Mouse (Mus musculus) lung, postnatal 10 days (tissue): ENCODE measurements around the gene Trarg1.

Source experiments
- DNase-seq: peaks from one replicate; pipeline ENCODE4 v3.0.0; 2021

Gene Trarg1

DNA sequence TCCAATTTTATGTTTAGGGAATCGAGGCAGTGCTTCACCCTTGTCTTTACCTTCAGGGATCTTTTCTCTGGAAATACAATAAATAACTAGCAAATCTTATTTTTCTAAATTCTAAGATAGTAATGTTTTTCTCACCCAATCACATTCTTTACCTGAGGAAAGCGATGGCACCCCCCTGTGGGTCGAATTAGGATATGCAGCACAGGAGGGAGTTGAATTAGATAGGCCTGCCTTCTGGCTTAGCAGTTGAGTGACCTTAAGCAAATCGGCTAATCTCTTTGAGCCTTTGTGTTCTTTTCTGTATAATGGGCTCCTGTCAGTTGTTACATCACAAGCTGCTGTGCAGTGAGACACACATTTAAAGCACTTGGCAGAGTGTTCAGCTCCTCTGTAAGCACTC, 4.9 kb upstream of the Trarg1 start:
- DNase-seq = no peak

DNA sequence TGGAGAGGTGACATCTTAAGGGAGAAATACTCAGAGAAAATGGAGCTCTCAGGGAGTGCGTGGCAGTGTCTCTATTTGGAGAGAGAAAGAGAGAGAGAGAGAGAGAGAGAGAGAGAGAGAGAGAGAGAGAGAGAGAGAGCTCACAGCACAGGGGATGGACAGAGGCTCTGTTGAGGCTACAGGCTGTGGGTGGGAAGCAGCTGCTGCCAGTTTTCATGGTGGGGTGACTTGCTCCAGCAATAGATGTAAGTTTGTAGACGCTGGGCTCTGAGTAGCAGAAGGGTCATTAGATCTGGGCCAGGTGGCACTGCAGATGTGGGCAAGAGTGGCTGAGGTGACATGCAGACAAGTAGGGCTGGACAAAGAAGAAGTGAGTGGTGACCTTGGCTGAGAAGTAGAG, 6.0 kb downstream of the Trarg1 start:
- no peak for DNase-seq

- DNase-seq = no peak
Measured at GRCm38 (mm10) chr11:76692096-76692495, 12.5 kb downstream of the Trarg1 start.

- DNase-seq = peak; percentile 23
Measured at GRCm38 (mm10) chr11:76695810-76696209, 16.2 kb downstream of the Trarg1 start.

DNA sequence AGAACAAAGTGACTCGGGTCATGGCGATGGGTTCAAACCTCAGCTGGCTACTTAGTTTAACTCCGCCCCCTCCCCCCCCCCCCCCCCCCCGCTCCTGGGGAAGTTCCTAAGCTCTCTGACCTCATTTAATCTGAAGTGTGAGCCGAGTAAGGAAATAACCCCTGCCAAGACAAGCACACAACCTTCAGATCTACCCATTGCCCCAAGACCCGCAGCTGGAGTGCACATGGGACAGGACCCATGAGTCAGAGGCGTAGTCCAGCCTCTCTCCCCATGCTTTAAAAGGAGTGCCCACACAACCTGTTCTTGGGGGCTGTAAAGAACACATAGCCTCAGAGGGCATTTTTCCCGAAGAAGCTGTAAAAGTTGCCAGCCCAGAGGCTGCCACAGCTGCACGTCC, 20.0 kb downstream of the Trarg1 start:
- DNase-seq = no peak

DNA sequence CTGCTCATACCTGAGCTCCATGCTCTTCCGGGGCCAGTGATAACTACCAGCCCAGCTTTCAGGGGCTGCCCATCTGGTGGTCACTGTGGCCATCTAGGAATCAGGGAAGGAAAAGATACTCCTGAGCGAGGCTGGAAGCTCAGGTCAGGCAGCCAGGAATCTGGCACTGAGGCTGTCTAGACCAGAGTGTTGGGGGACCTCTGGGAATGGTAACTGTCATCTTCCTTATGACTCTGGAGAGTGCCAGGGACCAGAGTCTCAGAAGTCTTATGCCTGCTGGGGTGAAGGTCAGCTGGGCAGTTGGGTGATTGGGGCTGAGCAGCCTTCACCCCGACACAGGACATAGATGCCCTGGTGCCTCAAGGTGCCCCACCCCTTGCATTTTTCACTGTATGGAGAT, 28.0 kb downstream of the Trarg1 start:
- DNase-seq = no peak

DNA sequence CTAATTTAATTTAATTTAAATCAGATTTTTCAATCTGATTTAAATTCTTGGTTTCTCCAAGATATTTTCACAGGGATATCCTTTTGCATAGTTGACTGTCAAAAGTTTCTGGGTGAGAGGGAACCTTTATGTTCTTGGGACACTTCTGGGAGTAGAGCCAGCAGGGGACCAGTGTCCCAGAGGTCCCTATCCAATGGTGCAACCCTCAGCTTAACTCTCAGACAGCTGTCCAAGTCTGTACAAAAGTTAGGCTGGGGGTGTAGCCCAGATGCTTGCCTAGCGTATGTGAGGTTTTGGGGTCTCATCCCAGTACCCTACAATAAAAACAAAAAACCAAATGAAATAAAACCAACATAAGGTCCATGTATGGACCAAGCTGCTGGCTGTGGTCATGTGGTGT, 28.5 kb downstream of the Trarg1 start:
- peak; percentile 28 for DNase-seq

GRCm38 (mm10) chr11:76708881-76709280, 29.3 kb downstream of the Trarg1 start:
- peak; percentile 34 for DNase-seq

DNA sequence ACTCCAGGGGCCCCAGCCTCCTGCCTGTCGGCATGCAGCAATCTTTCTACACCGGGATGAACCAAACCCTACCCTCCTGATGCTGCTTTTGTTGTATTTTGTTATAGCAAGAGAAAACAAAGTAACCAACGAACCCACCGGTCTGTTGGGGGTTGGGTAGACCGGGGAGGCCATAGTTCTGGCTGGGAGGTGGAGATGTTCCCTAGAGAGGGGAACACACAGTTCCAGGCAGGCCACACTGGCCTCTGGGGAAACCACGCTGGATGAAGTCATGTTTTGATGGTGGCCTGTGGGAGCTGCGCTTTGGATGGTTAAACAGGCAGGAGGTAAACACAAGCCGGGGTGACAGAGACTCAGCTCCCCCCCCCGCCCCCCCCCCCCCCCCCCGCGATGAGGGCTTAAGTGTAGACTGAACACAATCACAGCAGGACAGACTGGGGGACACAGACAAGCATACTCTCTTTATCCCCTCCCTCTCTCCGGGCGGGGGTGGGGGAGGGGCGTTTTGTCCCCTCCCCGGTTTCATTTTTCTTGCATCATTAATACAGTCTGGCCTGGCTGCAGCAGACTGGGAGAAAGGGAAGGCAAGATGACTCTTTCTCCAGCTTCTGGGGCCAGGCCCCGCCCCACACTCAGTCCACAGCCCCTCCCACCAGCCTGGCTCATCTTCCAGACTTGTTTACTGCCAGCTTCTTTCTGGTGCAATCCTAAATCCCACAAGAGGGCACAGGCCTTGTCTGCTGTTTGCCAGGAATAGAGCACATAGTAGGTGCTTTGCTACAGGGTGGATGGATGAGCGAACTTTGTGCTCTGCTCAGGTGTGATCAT, 30.2 kb downstream of the Trarg1 start:
- DNase-seq = peak; percentile 88

GRCm38 (mm10) chr11:76717000-76717399, 37.4 kb downstream of the Trarg1 start:
- no peak for DNase-seq

DNA sequence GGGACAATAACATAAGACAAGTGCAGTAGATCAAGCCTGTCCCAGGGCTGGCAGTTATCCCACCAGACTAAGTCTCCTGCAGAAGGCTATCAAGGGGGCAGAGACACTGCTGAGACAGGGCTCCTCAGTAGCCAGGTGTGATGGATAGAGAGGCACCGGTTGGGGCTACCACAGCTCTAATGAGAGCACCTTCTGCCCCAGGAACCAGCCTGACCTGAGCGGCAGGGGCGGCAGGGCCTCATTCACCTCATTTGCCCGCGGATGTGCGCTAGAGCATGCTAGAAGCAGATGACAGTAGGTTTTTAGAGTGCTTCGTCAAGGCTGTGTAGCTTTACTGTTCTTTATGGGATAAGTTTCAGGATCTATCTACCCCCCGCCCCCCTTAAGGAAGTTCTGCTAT, 44.3 kb downstream of the Trarg1 start:
- DNase-seq = no peak

GRCm38 (mm10) chr11:76728093-76728492, 48.5 kb downstream of the Trarg1 start:
- no peak for DNase-seq

DNA sequence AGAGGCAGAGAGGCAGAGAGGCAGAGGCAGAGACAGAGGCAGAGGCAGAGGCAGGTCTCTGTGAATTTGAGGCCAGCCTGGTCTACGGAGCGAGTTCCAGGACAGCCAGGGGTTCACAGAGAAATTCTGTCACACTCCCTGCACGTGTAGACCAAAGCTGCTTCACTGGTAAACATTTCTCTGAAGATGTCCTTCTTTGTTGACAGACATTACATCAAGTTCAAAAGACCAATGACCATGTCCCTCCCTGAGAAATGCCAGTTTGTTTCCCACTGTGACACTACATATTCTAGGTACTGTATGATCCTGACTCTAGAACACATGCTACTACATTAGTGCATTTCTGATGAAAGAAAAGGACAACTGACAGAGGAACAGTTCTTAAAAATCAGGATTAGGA, 51.0 kb downstream of the Trarg1 start:
- no peak for DNase-seq

DNA sequence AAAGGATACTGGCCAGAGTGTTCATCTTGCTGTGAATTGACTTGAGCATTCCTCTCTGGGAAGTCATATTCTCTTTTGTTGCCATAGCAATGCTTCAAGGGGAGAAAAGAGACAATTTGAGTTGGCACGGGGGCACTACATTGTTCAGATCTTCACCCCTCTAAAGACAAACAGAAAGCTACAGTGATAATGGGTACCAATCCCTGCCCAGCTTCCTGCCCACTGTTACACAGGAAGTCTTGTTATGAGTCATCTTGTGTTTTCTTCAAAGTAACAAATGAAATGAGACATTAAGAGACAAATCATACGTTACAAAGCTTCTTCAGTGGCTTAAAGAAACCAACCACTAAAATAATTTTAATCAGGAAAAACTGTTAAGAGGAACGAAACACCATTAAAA, 55.0 kb downstream of the Trarg1 start:
- DNase-seq = peak; percentile 34

- no peak for DNase-seq
Measured at GRCm38 (mm10) chr11:76735753-76736324, 56.2 kb downstream of the Trarg1 start.

DNA sequence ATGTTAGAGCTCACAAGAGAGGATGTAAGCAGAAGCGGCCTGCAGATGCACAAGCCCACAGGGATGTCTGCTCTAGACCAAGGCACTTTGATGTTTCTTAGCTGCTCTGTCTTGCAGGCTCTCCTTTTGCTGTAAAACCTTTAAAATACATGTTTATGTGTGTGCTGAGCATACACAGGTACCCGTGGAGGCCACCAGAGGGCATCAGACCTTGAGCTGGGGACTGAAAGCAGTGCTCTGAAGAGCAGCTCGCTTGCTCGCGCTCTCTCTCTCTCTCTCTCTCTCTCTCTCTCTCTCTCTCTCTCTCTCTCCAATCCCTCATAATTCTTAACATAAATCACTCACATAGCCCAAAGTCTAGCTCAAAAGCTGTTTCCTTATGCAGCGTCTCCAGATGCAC, 59.5 kb downstream of the Trarg1 start:
- DNase-seq = peak; percentile 34

DNA sequence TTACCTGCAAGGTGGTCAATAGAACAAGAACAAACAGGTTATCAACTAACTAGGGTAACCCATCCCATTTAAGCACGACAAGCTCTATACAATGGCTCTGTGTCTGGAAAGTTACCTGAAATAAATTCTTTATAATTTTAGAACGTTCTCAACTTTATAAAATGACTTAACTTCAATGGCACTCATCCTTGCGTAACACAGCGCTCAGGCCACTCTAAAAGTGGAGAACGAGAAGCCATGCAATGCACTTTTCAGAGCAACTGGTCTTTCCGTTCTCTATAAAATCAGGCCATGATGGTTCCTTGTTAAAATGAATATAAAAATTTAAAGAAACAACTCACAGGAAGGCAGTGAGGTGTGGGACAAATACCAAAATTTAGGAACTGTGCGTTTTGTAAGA, 62.9 kb downstream of the Trarg1 start:
- DNase-seq = no peak

DNA sequence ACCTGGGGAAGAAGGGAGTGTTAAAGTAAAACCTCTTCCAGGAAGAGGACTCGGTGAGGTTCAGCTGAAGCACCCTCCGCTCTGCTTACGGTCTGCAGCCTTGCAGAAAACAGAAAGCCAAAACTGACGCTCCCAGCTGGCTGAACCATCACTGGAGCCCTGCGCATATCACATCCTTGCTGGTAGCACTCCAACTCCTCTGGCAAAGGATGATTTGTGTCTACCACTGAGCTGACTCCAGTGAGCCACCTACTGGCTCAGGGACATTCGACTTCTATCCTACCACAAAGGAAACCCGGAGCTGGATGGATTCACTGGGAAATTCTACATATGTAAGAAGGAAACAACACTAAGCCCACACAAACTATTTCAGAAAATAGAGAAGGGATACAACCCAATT, 64.9 kb downstream of the Trarg1 start:
- DNase-seq = peak; percentile 55

GRCm38 (mm10) chr11:76745921-76746320, 66.3 kb downstream of the Trarg1 start:
- no peak for DNase-seq
